Mouse (Mus musculus) E14TG2a.4 (cell line): ENCODE results near the gene Kcnip1.

ENCODE experiments used
- CTCF ChIP-seq: conservative IDR thresholded peaks from 2 replicates; pipeline ENCODE4 v1.5.1; 2014; ENCODE audit warnings: low read length
- POU5F1 ChIP-seq: IDR thresholded peaks from 2 replicates; pipeline ENCODE4 v1.6.1; 2014; ENCODE audit warnings: low read length, borderline replicate concordance

DNA sequence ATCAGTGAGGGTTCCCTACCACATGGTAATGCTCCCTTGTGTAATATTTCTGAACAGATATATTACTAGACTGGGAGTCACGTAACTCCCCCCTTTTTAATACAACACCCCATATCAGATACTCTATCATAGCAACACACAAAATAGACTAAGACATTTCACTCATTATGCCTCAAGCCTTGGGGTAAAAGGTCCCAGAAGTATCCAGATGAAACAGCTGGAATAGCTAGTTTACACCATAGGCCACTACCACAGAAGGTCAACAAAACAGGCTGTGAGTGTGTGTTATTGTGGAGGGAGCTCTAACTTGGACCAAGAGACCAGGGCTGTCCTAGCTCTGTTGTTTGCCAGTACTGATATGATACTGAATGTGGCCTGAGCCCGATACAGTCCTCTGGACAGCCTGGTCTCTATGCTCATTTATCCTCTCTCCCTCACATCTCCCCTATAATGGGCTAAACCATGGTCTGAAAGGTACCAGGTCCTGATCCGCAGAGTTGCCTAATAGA is 247.1 kb downstream of the Kcnip1 start:
- TF ChIP-seq CTCF (no peak), POU5F1 (no peak)
